Mouse (Mus musculus): ENCODE results near the gene Safb2. TPM values are rescaled to one million over a fixed set of nuclear protein-coding genes. Genes with fewer than 3 reads are reported as not detected.
A peak's percentile ranks its signal among the peaks of the same experiment; 100 is the strongest.

Gene Safb2
- polyA plus RNA-seq, 1 experiment from 2014 or later, result 63.6 TPM

- Histone ChIP-seq H3K4me3 (no peak overlapping the region), H3K27me3 (replicated peaks) (no peaks in the 10 kb centered on the region), H3K9ac (no peak overlapping the region), H3K4me1 (0 out of 2 replicates have a peak, but pooled peaks cover 5% of the 10 kb centered on the region), H3K9me3 (replicated peaks) (no peaks in the 10 kb centered on the region), H3K36me3 (peaks cover 97% of the 10 kb centered on the region), H3K27ac (no peak overlapping the region), H3K4me2 (no peak overlapping the region)
- WGBS (ENCODE audit: insufficient replicate concordance), result 93% methylated on average over 3 of the region's 3 CpGs
- ATAC-seq, result peak; percentile 3; the same call in 1 of the 2 replicates
Measured at GRCm38 (mm10) chr17:56572939-56573338, 11.4 kb downstream of the Safb2 start.

DNA sequence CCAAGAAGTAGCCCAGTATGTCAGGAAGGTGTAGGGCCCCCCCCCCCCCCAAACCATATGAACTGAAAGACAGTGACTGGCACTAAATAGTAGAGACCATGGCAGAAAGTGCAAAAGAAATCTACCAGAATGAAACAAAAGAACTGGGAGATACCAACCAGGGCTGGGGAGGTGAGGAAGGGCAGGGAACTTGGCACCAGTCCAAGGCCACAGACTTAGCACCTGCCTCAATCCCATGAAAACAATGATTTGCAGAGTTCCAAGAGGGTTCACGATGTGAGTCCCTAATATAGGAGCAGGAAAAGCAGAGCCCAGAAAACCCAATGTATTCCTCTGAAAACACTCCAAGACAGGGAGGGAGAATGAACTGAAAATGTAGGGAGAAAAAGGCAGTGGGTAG is 12.2 kb downstream of the Safb2 start:
- ATAC-seq, result no peak

DNA sequence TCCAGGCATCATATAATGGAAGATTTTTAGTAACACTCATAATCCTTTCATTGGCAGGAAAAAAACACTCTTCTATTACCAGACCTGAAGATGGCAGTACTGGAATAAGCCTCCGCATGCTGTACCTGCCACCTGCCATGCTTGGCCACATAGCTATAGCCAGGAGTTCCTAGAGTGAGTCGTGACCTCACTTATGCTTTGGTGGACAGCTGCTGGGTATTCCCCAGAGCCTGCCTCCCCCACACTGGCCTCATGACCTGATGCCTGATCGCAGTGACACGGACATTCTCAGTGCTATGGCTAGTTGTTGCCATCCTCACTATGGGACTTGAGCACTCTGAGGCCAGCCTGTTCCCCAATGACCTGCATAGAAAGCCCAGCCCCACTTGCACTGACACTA is 14.1 kb downstream of the Safb2 start:
- WGBS (ENCODE audit: insufficient replicate concordance), result 90% methylated on average over 4 of the region's 4 CpGs
- Histone ChIP-seq H3K27me3 (replicated peaks) (no peaks in the 10 kb centered on the region), H3K4me1 (0 out of 2 replicates have a peak, but pooled peaks cover 5% of the 10 kb centered on the region), H3K9ac (no peak overlapping the region), H3K4me3 (no peak overlapping the region), H3K36me3 (peaks cover 99% of the 10 kb centered on the region), H3K9me3 (replicated peaks) (no peaks in the 10 kb centered on the region), H3K27ac (no peak overlapping the region), H3K4me2 (no peak overlapping the region)
- no peak for ATAC-seq

More for the DNA sequence above, 12.2 kb downstream of the Safb2 start:
- WGBS (ENCODE audit: insufficient replicate concordance), result 83% methylated on average over 1 of the region's 1 CpGs
- no peak overlapping the region for H3K4me3 ChIP-seq
- 0 out of 2 replicates have a peak, but pooled peaks cover 5% of the 10 kb centered on the region for H3K4me1 ChIP-seq
- no peak overlapping the region for H3K9ac ChIP-seq
- no peaks in the 10 kb centered on the region for H3K27me3 ChIP-seq (replicated peaks)
- H3K4me2 ChIP-seq, result no peak overlapping the region
- peaks cover 97% of the 10 kb centered on the region for H3K36me3 ChIP-seq
- no peaks in the 10 kb centered on the region for H3K9me3 ChIP-seq (replicated peaks)
- H3K27ac ChIP-seq, result no peak overlapping the region

GRCm38 (mm10) chr17:56567370-56567769 is 17.0 kb downstream of the Safb2 start:
- no peak overlapping the region for H3K9ac ChIP-seq
- H3K27me3 ChIP-seq (replicated peaks), result no peaks in the 10 kb centered on the region
- no peak overlapping the region for H3K27ac ChIP-seq
- no peak for ATAC-seq
- no peak overlapping the region for H3K4me2 ChIP-seq
- H3K4me1 ChIP-seq, result no peaks in the 10 kb centered on the region
- peaks cover 100% of the 10 kb centered on the region for H3K36me3 ChIP-seq
- H3K4me3 ChIP-seq, result no peak overlapping the region
- H3K9me3 ChIP-seq (replicated peaks), result no peaks in the 10 kb centered on the region
- 83% methylated on average over 4 of the region's 4 CpGs for WGBS (ENCODE audit: insufficient replicate concordance)

DNA sequence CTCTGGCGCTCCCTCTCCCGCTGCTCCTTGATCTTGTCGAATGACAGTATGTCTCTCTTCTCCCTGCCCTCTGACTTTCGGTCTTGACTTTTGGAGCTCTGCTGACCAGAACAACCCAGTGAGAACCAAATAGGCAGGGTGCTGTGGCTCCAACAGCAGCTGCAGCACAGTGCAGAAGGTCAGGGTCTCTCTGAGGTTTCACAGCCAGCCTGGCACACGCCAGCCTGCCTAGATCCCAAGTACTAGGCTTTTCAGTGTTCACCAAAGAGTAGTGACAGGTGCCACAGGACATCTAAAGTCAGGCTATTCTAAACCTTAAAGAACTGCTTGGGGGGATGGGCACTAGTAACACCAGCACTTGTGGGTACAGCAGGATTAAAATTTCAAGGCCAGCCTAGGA is 17.5 kb downstream of the Safb2 start:
- WGBS (ENCODE audit: insufficient replicate concordance), result 90% methylated on average over 5 of the region's 5 CpGs
- no peaks in the 10 kb centered on the region for H3K27me3 ChIP-seq (replicated peaks)
- H3K9ac ChIP-seq, result no peak overlapping the region
- no peak overlapping the region for H3K27ac ChIP-seq
- H3K36me3 ChIP-seq, result peaks cover 100% of the 10 kb centered on the region
- H3K4me1 ChIP-seq, result no peaks in the 10 kb centered on the region
- ATAC-seq, result no peak
- H3K9me3 ChIP-seq (replicated peaks), result no peaks in the 10 kb centered on the region
- H3K4me2 ChIP-seq, result no peak overlapping the region
- H3K4me3 ChIP-seq, result no peak overlapping the region

GRCm38 (mm10) chr17:56566293-56566692 is 18.1 kb downstream of the Safb2 start:
- H3K9me3 ChIP-seq (replicated peaks), result no peaks in the 10 kb centered on the region
- H3K4me3 ChIP-seq, result no peak overlapping the region
- H3K27me3 ChIP-seq (replicated peaks), result no peaks in the 10 kb centered on the region

GRCm38 (mm10) chr17:56561866-56562265 is 22.5 kb downstream of the Safb2 start:
- Histone ChIP-seq H3K36me3 (peaks cover 69% of the 10 kb centered on the region), H3K4me1 (no peaks in the 10 kb centered on the region), H3K4me3 (no peak overlapping the region), H3K9ac (no peak overlapping the region), H3K27me3 (replicated peaks) (no peaks in the 10 kb centered on the region), H3K27ac (no peak overlapping the region), H3K9me3 (replicated peaks) (no peaks in the 10 kb centered on the region), H3K4me2 (no peak overlapping the region)
- 92% methylated on average over 2 of the region's 2 CpGs for WGBS (ENCODE audit: insufficient replicate concordance)
- ATAC-seq, result no peak

More at GRCm38 (mm10) chr17:56566293-56566692, 18.1 kb downstream of the Safb2 start:
- no peak for ATAC-seq
- H3K27ac ChIP-seq, result no peak overlapping the region
- H3K4me1 ChIP-seq, result no peaks in the 10 kb centered on the region
- no peak overlapping the region for H3K9ac ChIP-seq
- WGBS (ENCODE audit: insufficient replicate concordance), result 95% methylated on average over 29 of the region's 29 CpGs
- H3K36me3 ChIP-seq, result peaks cover 100% of the 10 kb centered on the region
- H3K4me2 ChIP-seq, result no peak overlapping the region

- no peaks in the 10 kb centered on the region for H3K9me3 ChIP-seq (replicated peaks)
- H3K9ac ChIP-seq, result no peak overlapping the region
- H3K4me3 ChIP-seq, result no peak overlapping the region
- H3K27ac ChIP-seq, result no peak overlapping the region
- H3K27me3 ChIP-seq (replicated peaks), result no peaks in the 10 kb centered on the region
- peaks cover 52% of the 10 kb centered on the region for H3K36me3 ChIP-seq
- ATAC-seq, result no peak
- H3K4me1 ChIP-seq, result no peaks in the 10 kb centered on the region
- WGBS (ENCODE audit: insufficient replicate concordance), result 42% methylated on average over 1 of the region's 1 CpGs
- H3K4me2 ChIP-seq, result no peak overlapping the region
Measured at GRCm38 (mm10) chr17:56560131-56560530, 24.3 kb downstream of the Safb2 start.

DNA sequence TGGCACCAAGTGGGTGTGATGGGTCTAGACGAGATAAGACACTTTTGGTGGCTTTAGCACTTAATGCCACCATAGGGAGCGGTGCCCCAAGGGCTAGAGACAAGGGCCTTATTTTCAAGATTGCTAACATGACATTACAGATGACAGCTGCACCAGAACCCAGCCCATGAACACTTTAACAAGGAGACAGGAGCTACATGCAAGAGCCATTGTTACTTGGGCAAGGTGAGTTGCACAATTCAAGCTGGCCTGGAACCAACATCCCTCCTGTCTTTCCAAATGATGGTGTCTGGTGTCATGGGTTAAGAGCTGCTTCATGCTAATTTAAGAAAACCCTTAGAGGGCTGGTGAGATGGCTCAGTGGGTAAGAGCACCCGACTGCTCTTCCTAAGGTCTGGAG is 25.0 kb downstream of the Safb2 start:
- Histone ChIP-seq H3K9me3 (replicated peaks) (no peaks in the 10 kb centered on the region), H3K36me3 (peaks cover 44% of the 10 kb centered on the region), H3K27me3 (replicated peaks) (0 out of 2 replicates have a peak, but pooled peaks cover 1% of the 10 kb centered on the region), H3K4me1 (no peaks in the 10 kb centered on the region), H3K27ac (no peak overlapping the region), H3K9ac (no peak overlapping the region), H3K4me3 (no peak overlapping the region), H3K4me2 (no peak overlapping the region)
- ATAC-seq, result no peak
- WGBS (ENCODE audit: insufficient replicate concordance), result 58% methylated on average over 3 of the region's 3 CpGs

GRCm38 (mm10) chr17:56558448-56558847 is 25.9 kb downstream of the Safb2 start:
- H3K9ac ChIP-seq, result no peak overlapping the region
- peaks cover 35% of the 10 kb centered on the region for H3K36me3 ChIP-seq
- H3K4me1 ChIP-seq, result no peaks in the 10 kb centered on the region
- no peak overlapping the region for H3K4me3 ChIP-seq
- WGBS (ENCODE audit: insufficient replicate concordance), result 15% methylated on average over 3 of the region's 3 CpGs
- H3K9me3 ChIP-seq (replicated peaks), result no peaks in the 10 kb centered on the region
- 0 out of 2 replicates have a peak, but pooled peaks cover 5% of the 10 kb centered on the region for H3K27me3 ChIP-seq (replicated peaks)
- H3K27ac ChIP-seq, result no peak overlapping the region
- peak; percentile 13; the same call in 1 of the 2 replicates for ATAC-seq
- no peak overlapping the region for H3K4me2 ChIP-seq

- Histone ChIP-seq H3K4me2 (no peak within 1 kb of the TSS), H3K27me3 (replicated peaks) (0 out of 2 replicates have a peak, but pooled peaks cover 5% of the 10 kb centered on the region), H3K4me1 (no peaks in the 10 kb centered on the region), H3K9ac (no peak within 1 kb of the TSS), H3K9me3 (replicated peaks) (no peaks in the 10 kb centered on the region), H3K27ac (no peak within 1 kb of the TSS), H3K4me3 (no peak within 1 kb of the TSS), H3K36me3 (no peaks in the 10 kb centered on the region)
- peak; percentile 39; the same call in 1 of the 2 replicates for ATAC-seq
- 64% methylated on average over 20 of the region's 20 CpGs for WGBS (ENCODE audit: insufficient replicate concordance)
Measured at GRCm38 (mm10) chr17:56554122-56554551, 30.2 kb downstream of the Safb2 start, which contains the start of gene Gm20219. Gene Gm20219 (minus strand): TSS chr17:56554387.

DNA sequence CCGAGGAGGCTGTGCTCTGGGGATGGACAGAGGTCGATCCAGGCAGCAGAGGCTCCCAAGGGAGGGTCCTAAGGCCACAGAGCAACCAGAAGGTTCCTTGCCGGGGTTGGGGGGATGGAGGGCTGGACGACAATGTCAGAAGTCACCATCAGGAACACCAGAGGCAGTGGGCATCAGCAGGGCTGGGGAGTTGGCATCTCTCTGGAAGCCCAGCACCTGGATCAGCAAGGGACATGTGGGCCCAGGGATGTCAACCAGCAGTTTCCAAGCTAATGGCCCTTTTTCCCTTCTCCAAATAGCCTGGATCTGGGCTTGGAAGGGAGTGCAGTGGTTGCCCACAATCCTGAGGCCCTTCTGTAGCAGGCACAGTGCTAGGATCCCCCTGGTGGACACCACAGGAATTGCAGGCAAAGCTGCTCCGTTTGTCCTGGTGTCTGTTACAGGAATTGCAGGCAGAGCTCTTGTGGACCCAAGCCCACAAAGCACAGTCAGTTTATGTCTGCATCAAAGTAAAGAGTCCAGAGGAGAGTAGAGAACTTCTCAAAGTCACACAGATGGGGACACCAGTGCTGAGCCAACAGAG is 31.5 kb downstream of the Safb2 start:
- Histone ChIP-seq H3K9me3 (replicated peaks) (no peaks in the 10 kb centered on the region), H3K4me3 (no peak overlapping the region), H3K27me3 (replicated peaks) (0 out of 2 replicates have a peak, but pooled peaks cover 5% of the 10 kb centered on the region), H3K4me1 (no peaks in the 10 kb centered on the region), H3K36me3 (no peaks in the 10 kb centered on the region), H3K9ac (no peak overlapping the region), H3K4me2 (no peak overlapping the region), H3K27ac (no peak overlapping the region)
- peak; percentile 36; the same call in 1 of the 2 replicates for ATAC-seq
- WGBS (ENCODE audit: insufficient replicate concordance), result 44% methylated on average over 5 of the region's 5 CpGs

Measured in liver, embryonic 12.5 days (tissue).